Mouse (Mus musculus) c-Kit-positive CD71-positive TER-119-negative erythroid progenitor cells, embryonic 14.5 days (primary cell): ENCODE measurements around the gene Ralgapa2.

Experiments
- DNase-seq: peaks from one replicate; pipeline ENCODE4 v3.0.0-alpha.2; 2013; ENCODE audit warnings: low read depth

The Ralgapa2 gene

DNA sequence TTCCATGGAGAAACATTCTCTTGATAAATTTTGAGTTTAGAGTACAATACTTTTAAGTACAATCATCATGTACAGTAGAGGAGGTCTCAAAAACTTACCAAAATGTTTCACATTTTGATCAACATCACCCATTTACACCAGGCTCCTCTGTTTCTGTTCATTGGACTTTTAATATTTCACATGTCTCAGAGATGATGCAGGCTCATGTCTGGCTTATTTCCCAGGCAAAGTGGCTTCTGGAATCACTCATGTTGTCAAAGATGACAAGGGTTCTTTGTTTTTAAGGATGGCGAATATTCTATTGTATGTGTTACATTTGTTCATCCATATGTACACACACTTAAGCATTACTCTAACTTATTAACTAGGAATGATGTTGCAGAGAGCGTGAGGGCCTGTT lies 152.5 kb downstream of the Ralgapa2 start:
- DNase-seq: no peak

DNA sequence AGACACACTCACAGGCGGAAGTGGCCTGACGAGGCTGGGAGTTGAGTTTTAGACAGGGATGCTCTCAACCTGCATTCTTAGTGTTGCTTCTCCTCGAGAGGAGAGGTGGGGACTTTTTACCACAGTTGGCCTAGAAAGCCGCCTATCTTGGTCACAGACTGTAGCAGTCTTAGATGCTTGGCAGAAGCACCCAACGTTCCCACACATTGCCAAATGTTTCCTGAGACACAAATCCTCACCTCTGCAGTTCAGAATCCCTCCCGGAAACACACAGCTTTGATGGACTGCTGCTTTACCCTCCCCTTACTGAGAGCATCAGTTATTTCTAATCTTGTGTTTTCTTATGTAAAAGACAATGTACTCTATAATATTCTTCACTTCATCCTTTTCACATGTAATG lies 155.6 kb downstream of the Ralgapa2 start:
- no peak for DNase-seq

DNA sequence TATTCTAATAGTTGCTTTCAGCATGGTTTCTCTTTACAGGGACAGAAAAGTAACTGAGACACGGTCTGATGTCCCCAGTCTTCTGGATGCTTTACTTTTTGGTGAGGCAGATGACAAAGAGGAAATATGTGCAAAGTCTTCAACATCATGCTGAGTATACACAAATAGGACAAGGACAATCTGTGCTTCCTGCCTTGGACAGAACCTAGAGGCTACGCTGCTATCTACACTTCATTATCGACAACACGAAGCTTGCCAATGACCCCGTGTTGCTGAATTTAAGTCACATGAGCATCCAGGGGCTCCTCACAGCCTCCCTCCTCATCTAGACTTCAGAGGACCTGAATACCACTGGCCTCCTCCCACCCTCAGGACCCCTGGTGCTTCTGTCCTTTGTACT lies 161.9 kb downstream of the Ralgapa2 start:
- no peak for DNase-seq

DNA sequence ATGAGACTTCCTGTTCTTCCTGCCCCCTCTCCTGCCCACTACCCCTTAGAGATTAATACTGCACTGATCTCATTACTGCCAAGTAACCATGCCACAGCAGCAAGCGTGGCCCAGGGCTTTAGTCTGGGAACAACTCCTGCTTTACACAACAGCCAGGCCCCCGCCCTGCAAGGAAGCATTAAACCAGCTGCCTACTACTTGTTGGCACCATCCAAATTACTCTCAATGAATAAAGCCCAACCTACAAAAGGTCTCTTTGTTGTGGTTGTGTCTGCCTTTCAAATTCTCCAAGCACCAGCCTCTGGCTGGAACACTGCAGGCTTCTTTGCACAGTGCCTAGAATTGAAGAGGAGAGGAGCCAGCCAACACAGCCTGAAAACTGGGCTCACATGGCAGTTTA lies 164.2 kb downstream of the Ralgapa2 start:
- DNase-seq: no peak

DNA sequence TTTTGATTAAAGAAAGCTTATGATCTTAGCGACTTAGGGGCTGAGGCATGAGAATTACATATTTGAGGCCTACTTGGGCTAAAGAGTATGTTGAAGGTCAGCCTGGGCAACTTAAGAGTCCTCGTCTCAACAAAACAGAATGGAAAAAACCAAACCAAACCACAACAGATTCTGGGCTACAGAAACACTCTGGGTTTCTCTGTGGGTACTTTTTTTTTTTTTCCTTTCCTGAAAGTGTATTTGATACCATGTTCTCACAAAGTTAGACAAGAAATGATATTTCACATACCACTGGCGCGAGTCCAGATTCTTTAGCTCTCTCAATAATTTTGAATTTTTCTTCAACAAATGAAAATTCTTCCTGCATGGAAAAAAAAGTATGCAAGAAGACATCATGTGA lies 172.1 kb downstream of the Ralgapa2 start:
- DNase-seq: no peak

DNA sequence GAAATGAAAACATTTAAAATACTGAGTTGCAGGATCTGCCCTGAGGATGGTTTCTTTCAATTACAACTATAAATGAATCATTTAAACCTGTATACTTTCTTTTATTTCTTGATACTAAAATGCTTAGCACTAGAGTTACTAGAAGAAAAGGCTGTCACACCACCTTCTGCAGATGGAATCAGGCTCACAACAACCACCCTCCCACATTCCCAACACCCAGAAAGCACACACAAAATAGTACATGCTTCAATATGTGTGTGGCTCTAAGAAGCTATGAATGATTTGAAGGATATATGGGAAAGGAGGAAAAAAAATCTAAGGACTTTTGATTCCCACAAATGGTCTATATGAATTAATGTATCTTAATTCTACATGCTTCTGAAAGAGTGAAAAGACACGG lies 174.6 kb downstream of the Ralgapa2 start:
- DNase-seq: no peak

DNA sequence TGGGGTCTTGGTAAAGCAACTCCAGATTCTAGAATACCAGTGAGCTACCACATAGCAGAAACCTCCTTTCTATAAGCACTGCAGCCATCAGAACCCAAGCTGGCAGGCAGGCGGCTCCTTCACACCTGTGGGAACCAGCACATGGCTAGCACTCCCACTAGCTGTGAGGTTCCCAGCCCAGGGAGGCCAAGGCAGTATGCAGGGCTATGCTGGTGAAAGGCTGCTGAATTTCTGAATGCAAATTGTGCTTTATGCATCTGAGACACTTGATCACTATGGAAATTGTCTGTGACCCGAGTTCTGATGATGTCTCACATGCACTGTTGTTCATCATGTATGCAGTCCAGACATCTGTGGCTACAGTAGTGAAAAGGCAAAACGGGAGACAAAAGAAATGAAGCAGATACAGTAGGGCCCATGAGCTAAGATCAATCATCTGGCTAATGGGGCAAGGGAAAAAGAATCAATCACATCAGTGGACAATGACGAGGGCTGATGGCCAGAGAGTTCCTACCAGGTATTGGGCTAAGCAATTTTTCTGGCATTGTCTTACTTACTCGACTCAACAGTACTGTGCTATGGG lies 180.2 kb downstream of the Ralgapa2 start:
- DNase-seq: no peak

DNA sequence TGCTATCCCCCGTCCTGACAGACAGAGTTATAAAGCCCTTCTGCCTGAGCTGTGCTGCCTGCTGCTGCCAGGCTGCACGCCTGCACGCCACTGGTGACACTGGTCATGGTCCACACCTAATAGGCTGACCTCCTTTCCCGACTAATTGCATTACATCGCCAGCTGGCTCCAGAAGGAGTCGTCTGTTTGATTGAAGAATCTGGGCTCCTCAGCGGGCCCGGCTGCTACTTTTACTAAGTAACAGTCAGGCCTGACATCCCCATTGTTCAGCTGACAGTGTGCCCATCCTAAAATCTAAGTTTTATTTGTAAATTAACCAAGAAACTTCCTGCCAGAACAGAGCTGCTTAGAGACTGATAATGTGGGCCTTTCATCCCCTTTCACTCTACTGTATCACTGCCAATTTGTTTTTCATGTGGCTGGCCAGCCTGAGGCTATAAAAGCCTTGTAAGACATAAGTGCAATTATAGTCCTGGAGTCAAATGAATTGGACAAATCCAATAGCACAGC lies 181.3 kb downstream of the Ralgapa2 start:
- DNase-seq: no peak

DNA sequence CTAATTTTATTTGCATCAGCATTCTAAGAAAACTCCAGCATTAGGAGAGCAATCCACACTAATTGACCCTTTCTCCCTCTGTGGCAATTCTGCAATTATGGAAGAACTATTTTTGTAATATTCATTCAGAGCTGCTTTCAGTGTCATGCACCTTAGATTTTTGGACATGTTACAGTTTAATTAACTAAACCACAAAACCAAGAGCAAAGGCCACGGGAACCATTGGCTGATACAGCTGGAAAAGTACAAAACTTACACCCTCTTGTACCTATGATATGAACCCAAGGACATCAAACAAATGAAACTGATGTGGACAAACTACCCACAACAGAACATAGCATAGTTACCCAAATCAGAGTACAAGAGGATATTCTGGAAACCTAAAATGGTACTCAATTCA lies 182.0 kb downstream of the Ralgapa2 start:
- DNase-seq: no peak

DNA sequence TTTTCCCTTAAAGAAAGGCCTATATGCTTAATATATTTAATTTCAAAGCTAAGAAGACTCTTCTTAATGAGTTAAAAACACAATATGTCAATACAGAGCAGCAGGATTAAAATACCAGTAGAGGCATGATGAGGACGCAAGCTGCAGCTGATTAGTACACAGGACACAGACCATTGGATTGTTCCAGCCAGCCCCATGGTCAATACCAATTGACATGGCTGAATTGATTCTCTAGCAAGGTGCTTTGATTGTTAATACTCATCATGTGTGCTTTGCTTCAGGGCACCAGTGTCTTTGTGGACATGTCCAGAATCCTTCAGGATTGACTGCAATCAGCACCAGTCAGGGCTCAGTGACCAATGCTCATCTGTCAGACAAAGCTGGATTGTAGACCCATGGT lies 185.5 kb downstream of the Ralgapa2 start:
- no peak for DNase-seq

DNA sequence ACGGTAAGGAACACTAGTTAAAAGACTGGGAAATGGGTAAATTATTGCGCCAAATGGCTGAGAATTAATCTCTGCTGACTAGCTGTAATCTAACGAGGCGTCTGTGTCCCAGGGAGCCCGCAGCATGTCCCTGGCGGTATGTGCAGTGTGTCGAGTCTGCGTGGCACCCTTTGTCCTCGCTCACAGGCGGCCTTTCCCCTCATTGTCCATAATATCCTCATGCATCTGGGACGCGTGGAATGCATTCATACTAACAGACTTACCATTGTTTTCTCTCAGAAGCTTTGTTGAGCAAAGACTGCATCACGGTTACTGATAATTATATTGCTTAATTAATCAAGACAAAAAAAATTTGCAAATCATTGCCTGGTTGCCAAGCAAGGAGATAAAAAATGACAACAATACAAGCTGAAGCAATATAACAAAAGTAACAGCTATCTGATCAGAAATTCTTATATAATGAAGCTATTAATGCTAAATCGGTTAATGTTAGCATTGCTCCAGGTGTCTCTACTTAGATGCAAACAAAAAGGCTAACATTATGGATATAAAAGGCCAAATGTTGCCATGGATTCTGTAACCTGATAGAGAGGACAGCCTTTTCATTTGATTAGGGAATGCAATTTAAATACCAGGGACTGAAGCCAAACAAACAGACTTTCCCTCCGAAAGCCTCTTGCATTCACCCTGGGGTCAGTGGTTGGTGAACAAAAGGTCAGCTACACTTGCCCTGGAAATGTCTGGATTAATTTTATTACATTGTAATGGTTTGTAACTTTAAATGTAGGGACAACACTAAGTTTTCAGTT lies 187.0 kb downstream of the Ralgapa2 start:
- no peak for DNase-seq

DNA sequence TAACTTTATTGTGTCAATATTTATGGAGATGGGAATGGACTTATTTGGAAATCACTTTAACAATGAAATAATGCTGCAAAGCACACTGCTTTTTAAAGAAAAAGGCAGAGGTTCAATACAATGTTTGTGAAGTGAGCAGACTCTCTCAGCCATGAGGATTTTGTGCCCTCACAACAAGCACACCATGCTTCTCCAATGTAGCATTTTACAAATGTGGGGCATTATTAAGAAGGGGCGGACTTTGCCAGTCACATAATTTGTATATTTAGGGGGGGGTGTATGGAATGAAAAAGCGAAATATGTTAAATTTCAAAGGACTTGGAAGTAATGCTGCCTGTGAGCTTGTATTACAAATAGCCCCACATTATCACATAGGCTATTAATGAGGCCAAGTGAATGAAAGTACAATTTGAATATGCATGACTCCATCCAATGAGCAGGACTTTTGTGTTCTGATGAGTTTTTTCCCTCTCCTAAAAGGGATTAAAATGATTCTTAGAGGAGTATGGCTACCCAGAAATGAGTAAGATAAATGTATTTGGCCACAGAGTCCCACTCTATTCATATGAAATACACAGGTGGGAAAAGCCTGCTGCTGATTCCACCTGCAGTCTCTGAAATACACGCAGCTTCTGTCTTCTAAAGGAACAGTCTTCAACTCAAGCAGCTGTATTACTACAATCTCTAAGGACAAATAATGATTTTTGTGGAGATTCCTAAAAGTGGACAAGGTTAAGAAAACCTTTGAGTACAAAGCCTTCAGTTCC lies 187.8 kb downstream of the Ralgapa2 start:
- DNase-seq: no peak

DNA sequence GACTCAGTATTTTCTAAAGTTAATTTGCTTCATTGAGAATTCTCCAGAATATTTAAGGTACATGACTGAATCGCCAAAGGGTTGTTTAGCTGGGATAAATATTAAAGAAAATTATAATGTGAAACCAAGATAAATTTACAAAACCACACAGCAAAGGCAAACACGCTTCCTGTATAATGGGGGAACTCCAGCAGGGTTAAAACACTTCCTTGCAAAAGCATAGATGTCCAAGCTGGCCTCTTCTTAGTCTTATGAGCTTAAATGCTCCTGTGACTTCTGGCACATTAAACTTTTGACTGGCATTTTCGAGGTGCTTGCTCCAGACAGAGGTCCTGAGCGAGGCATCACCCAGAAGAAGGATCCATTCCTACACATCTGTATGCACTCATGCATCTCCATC lies 188.6 kb downstream of the Ralgapa2 start:
- no peak for DNase-seq

DNA sequence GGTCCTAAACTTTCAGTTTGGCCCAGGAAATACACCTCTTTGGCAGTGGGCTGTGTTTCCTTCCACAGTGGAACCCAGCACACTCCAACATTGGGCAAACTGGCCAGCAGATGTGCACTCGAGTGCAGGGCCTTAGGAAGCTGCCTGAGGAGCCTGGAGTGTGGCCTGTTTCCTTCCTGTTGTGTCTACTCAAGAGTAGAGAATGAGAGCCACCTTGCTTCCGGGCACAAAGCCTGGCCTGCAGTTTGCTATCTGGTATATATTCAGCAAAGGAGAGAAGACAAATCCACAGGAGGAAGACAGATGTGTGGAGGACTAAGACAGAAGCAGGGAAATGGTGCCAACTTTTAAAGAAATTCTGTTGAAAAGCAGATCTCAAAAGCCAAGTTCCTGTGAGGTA lies 189.4 kb downstream of the Ralgapa2 start:
- no peak for DNase-seq

DNA sequence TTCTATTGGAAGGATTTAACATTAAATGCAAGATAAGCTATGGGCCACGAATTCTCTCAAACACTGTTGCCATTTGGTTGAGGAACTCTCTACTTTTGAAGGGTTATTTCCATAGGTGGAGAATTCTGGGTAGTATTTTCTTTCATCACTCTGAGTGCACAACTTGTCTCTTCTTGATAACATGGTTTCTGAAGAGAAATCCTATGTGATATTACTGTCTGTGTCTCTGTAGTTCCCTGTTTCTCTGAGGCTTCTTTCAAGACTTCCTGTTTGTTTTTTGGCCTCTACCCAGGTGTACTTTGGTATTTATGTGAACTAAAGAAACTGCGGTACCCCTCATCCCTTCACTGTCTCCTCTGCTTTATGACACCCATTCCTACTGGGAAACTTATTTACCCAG lies 190.1 kb downstream of the Ralgapa2 start:
- DNase-seq: no peak

DNA sequence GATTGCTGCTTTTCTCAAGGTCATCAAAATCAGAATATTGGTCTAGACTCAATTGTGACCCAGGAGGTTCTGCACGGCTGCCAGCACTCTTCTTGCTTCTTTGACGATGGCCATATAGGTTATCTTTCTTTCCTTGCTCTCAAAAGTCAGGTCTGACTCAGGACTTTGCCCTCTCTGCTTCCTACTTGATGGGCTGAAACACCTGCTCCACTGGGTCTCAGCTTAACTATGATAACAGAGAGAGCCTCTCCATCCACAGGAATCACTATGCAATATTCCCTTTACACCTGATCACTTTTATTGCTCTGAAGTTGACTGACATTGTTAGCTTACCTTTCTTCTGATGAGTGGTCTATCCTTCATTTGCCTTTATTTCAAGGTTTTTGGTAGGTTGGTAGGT lies 191.5 kb downstream of the Ralgapa2 start:
- no peak for DNase-seq

DNA sequence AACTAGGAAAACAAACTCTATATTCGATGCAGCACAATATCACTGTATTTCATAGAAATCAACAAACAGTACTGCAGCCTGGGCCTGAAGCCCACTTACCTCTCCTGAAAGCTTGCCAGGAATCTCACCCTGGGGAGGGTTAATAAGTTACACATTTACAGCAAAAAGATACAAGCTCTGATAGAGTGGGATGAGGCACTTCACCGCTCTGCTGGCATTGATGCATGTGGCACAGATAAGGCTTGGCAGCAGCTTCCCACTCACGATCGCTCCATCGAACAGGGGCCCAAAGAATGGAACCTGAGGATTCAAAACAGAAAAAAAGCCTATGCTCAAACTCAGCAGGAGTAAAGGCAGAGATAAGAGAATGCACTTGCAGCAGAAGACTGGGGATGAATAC lies 197.4 kb downstream of the Ralgapa2 start:
- DNase-seq: no peak

DNA sequence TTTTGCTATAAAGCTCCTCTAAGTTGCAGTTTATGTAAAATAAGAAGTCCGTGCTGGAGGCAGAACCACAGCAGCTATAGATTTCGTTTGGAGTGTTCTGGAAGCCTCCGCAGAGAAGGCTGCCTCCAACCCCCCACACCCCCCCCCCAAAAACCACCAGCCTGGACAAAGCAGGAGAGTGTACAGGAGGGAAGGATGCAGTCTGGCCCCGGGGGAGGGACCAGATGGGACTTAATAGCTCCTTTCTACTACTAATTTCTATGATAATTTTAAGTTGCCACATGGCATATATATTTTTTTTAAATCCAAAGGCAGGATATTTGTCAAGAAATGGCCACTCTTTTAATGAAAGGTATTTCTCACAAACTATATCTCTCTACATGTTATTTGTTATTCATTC lies 198.3 kb downstream of the Ralgapa2 start:
- DNase-seq: no peak

DNA sequence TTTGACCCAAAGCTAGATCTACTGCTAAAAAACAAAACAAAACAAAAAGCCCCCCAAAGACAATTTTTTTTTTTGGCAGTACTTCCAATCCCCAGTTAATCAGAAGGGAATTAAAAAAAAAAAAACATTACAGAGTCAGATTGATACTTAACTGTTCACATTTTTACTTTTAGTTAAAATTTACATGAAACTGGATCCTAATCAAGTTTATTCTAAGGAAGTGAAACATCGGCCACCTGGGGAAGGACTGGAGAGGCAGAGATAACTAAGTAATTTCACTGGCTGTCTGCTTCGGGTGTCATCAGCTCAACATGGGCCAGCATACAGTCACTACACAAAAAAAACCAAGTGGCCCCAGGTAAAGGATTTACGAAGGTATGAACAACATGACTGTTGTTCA lies 201.4 kb downstream of the Ralgapa2 start:
- DNase-seq: no peak

DNA sequence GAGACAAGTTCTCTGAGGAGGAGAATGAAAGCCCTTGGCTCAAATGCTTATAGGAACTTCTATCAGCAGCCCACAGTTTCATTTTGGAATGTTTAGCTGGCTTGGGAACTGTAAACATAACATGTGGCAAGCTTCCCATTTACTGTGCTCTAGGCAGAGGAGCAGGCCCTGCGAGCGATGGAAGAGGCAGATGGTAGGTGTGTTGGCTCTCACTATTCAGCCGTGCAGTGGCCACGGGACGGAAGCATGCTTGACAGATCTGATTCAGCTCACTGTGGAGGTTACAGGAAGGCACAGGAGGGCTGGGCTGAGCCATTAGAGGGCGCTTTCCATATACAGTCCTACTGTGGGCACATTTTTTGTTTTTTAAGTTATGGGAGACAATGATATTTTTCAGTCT lies 201.9 kb downstream of the Ralgapa2 start:
- no peak for DNase-seq

DNA sequence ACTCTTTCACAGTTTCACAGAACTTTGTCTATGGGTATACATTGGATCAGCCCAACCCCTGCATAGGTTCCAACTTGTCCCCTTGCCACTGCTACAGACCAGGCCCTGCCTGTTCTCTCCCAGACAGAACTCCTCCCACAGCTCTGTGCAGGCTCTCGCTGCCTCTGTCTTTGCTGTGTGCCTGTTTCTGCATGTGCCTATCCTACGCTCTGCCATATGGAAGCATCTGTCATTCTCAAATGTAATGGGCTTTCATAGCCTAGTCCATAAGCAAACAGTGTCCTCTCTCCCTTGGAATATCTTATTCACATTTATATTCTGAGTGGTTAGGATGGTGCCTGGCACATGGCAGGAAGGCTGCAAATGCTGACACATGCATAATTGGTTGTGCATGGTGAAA lies 202.7 kb downstream of the Ralgapa2 start:
- no peak for DNase-seq

DNA sequence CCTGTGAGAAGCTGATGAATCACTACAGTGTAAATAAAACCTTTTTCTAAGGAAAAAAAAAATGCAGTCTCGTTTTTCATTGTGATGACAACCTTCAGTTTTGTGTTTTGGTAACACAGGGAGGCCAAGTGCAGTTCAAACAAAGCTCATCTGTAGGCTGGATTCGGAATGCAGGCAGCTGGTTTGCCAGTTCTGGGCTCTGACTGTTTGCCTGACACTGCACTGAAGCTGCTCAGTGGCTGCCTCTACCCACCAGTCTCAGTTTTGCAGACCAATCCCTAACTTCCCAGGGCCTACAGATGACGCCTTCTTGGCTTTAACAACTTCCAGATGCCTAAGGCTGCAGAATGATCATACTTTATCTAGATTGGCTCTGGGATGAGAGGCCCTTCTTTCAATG lies 205.1 kb downstream of the Ralgapa2 start:
- DNase-seq: no peak

DNA sequence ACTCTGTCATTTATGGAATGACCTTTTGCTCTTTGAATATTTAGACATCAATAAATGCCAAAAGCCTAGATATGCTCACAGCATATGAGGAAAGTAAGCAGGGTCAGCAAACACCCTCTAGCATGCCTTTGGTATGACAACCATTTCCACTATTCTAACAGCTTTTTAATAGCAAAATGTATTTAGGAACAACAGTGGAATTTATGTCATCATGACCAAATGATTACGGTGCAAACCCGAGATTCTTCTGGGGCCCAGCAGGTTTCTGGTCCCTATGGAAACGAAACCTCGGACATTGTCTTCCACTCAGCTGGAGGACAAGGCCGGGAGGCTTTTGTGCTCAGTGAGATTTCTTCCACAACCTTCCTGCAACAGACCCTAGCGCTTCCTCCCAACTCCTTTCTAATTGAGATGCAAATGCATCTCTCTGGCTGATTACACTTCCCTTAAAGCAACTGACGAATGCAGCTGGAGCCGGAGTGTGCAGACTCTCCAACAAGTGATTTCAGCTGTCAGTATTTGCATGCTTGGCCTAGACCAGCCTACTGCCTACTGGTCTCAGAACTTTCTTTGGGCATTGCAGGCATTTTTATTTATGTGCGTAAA lies 209.9 kb downstream of the Ralgapa2 start:
- no peak for DNase-seq
